Mouse (Mus musculus) CH12.LX (cell line): Measurements from ENCODE around the gene Gla. TPM values are rescaled to one million over a fixed set of nuclear protein-coding genes. Genes with fewer than 3 reads are reported as not detected.

Experiments used
- DNase-seq: peaks from one replicate; pipeline ENCODE4 v3.0.0-alpha.2; 2013; ENCODE audit errors: extremely low read depth
- H3K27ac ChIP-seq: 2 replicates; pipeline ENCODE4 v1.5.1; 2012; ENCODE audit warnings: low read depth, mild to moderate bottlenecking, control low read depth, moderate library complexity; ENCODE audit not compliant: insufficient read depth
- H3K27me3 ChIP-seq: replicated peaks from 2 replicates; pipeline ENCODE3; 2012; ENCODE audit warnings: inconsistent platforms
- H3K36me3 ChIP-seq, 2 experiments: replicated peaks in 1 of 2; 2 replicates each; pipeline versions ENCODE3 to v1.6.1; 2012; ENCODE audit warnings: inconsistent platforms in 1 of 2, low read length in 1 of 2, mild to moderate bottlenecking in 1 of 2, mixed read lengths in 1 of 2, moderate library complexity in 1 of 2; ENCODE audit not compliant: control insufficient read depth in 1 of 2, insufficient read depth in 1 of 2
- H3K4me1 ChIP-seq, 2 experiments: 2 replicates each; pipeline ENCODE4 v1.6.1; 2012; ENCODE audit warnings: inconsistent platforms in 1 of 2, moderate library complexity in 1 of 2; ENCODE audit not compliant: insufficient read depth in 2 of 2, control insufficient read depth in 1 of 2
- H3K4me2 ChIP-seq: 2 replicates; pipeline ENCODE4 v1.6.1; 2012; ENCODE audit warnings: low read depth, mild to moderate bottlenecking, control low read depth; ENCODE audit not compliant: poor library complexity, insufficient read depth, severe bottlenecking
- H3K4me3 ChIP-seq, 3 experiments: fragments of 150-350 bp in 1 of 3; sonication (generic) in 1 of 3; replicated peaks in 1 of 3; 2 replicates each; pipeline versions ENCODE3 to v1.5.1; 2011 to 2012; ENCODE audit warnings: low read depth in 2 of 3, low read length in 2 of 3, mild to moderate bottlenecking in 2 of 3, moderate library complexity in 2 of 3, control low read depth in 1 of 3, improper control_type of control experiment in 1 of 3, inconsistent platforms in 1 of 3, mixed read lengths in 1 of 3; ENCODE audit not compliant: poor library complexity in 1 of 3
- H3K79me2 ChIP-seq: replicated peaks from 2 replicates; pipeline ENCODE4 v1.6.1; 2012; ENCODE audit warnings: mild to moderate bottlenecking, moderate library complexity; ENCODE audit not compliant: control insufficient read depth, poor library complexity, insufficient read depth, severe bottlenecking; ENCODE audit errors: extremely low read depth
- H3K9ac ChIP-seq: 2 replicates; pipeline ENCODE4 v1.6.1; 2012; ENCODE audit warnings: low read depth, mild to moderate bottlenecking, control low read depth, moderate library complexity; ENCODE audit not compliant: insufficient read depth
- H3K9me3 ChIP-seq: replicated peaks from 2 replicates; pipeline ENCODE3; 2012; ENCODE audit warnings: low read length, inconsistent platforms, mixed read lengths
- CHD1 ChIP-seq: IDR thresholded peaks from 2 replicates; pipeline ENCODE4 v1.6.1; 2012; ENCODE audit warnings: low read depth, low read length, improper control_type of control experiment, inconsistent platforms
- CTCF ChIP-seq, 2 experiments: IDR thresholded peaks in 1 of 2; conservative IDR thresholded peaks in 1 of 2; 2 replicates each; pipeline ENCODE4 v1.5.1; 2011 to 2012; ENCODE audit warnings: low read depth in 2 of 2, low read length in 2 of 2, improper control_type of control experiment in 1 of 2, inconsistent platforms in 1 of 2, mild to moderate bottlenecking in 1 of 2, moderate library complexity in 1 of 2
- HCFC1 ChIP-seq: IDR thresholded peaks from 2 replicates; pipeline ENCODE4 v1.6.1; 2012; ENCODE audit warnings: low read depth, mild to moderate bottlenecking, inconsistent platforms, low read length, improper control_type of control experiment
- IRF4 ChIP-seq: IDR thresholded peaks from 2 replicates; pipeline ENCODE4 v1.6.1; 2014; ENCODE audit warnings: low read depth, mild to moderate bottlenecking, inconsistent platforms, low read length, improper control_type of control experiment
- JUN ChIP-seq: IDR thresholded peaks from 2 replicates; pipeline ENCODE4 v1.6.1; 2011; ENCODE audit warnings: low read depth, mild to moderate bottlenecking, low read length, improper control_type of control experiment, moderate library complexity; ENCODE audit not compliant: insufficient read depth
- KAT2A ChIP-seq: IDR thresholded peaks from 2 replicates; pipeline ENCODE4 v1.6.1; 2012; ENCODE audit warnings: low read length, improper control_type of control experiment, inconsistent platforms; ENCODE audit not compliant: insufficient replicate concordance
- MAFK ChIP-seq: IDR thresholded peaks from 2 replicates; pipeline ENCODE4 v1.6.1; 2011; ENCODE audit warnings: low read length, improper control_type of control experiment; ENCODE audit not compliant: insufficient replicate concordance
- MAZ ChIP-seq: IDR thresholded peaks from 2 replicates; pipeline ENCODE4 v1.6.1; 2012; ENCODE audit warnings: low read depth, mild to moderate bottlenecking, inconsistent platforms, low read length, improper control_type of control experiment, moderate library complexity
- MXI1 ChIP-seq: IDR thresholded peaks from 2 replicates; pipeline ENCODE4 v1.6.1; 2011; ENCODE audit warnings: mild to moderate bottlenecking, low read depth, low read length, improper control_type of control experiment
- PAX5 ChIP-seq: IDR thresholded peaks from 2 replicates; pipeline ENCODE4 v1.6.1; 2012; ENCODE audit warnings: low read length, inconsistent platforms, mixed read lengths
- RAD21 ChIP-seq: IDR thresholded peaks from 2 replicates; pipeline ENCODE4 v1.6.1; 2011; ENCODE audit warnings: low read depth, mild to moderate bottlenecking, low read length, improper control_type of control experiment, moderate library complexity
- RCOR1 ChIP-seq: conservative IDR thresholded peaks from 2 replicates; pipeline ENCODE4 v1.6.1; 2012; ENCODE audit warnings: low read depth, mild to moderate bottlenecking, inconsistent platforms, low read length, improper control_type of control experiment
- SMC3 ChIP-seq: IDR thresholded peaks from 2 replicates; pipeline ENCODE4 v1.6.1; 2011; ENCODE audit warnings: low read depth, low read length, improper control_type of control experiment
- USF2 ChIP-seq: conservative IDR thresholded peaks from 2 replicates; pipeline ENCODE4 v1.6.1; 2011; ENCODE audit warnings: low read depth, low read length, improper control_type of control experiment
- dilution Hi-C: fragments of 300-500 bp; cut with MboI; formaldehyde crosslinking; loops from 2 replicates; pipeline ENCODE4 v1.14.3; 2020; ENCODE audit warnings: low sequenced_read_pairs; ENCODE audit not compliant: extremely low pct_unique_long_range_greater_than_20kb, extremely low pct_ligation_motif_present
- in situ Hi-C: fragments of 300-500 bp; cut with MboI; formaldehyde crosslinking; loops from 3 replicates; pipeline ENCODE4 v1.14.3; 2019; ENCODE audit warnings: low sequenced_read_pairs, low pct_ligation_motif_present, low pct_unique_long_range_greater_than_20kb, mixed read lengths
- polyA plus RNA-seq: library from polyadenylated mRNA; unstranded; fragments of >175 nt; gene quantifications from 2 replicates; pipeline ENCODE4 v1.2.1, GENCODE M21; 2012; ENCODE audit warnings: low read depth; ENCODE audit not compliant: insufficient read length
- total RNA-seq, 2 experiments: library from RNA; depleted of rRNA; stranded (reverse); fragments of 300-350 nt in 1 of 2; fragments of >200 nt in 1 of 2; gene quantifications; 2 replicates each; pipeline ENCODE4 v1.2.3; 2012 to 2014

Gene Gla
- total and polyA plus RNA-seq, 3 experiments = 6.1 to 9.1 (median 8.6) TPM

DNA sequence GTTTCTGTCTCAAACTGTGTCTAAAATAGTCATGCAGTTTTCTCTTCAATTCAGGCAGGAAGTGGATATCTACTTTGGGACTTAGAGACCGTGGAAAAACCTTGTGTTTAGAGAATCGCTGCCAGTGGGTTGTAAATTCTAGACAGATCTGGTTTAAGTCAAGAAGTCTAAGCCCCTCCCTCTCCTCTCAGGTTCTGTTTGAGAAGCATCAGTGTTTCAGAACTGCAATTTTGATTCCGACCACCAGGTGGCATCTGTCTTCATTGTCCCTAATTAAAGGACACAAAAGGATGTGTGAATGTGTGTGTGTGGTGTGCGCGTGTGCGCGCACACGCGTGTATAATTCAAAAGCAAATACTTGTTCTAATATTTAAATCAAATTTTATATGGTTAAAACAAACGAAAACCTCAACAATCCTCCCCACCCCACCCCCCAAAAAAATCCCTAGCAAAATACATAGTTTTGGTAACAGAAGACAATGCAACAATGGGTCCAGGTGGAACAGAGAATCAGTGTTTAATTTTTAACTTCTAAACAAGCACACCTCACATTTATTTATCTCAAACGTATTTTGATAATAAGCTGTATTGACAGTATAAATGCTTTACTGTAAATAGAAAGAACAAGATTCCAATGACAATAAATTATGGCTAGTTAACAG, 47.2 kb upstream of the Gla start:
- H3K9me3 ChIP-seq = no peaks in the 10 kb centered on the region
- H3K4me2 ChIP-seq = no peak overlapping the region; the same call in 1 of the 2 replicates
- dilution Hi-C loops = no loop called here
- H3K79me2 ChIP-seq = no peaks in the 10 kb centered on the region
- TF ChIP-seq RAD21 (peak; percentile 28), JUN (no peak), CTCF (conservative IDR thresholded peaks at IDR 0.05 in 1 of 2, IDR thresholded peaks at IDR 0.05 in 1 of 2; ENCODE audit: low read depth in 2 of 2, low read length in 2 of 2) (peak; percentile 43 to 63), RCOR1 (no peak), MAFK (no peak), USF2 (no peak), HCFC1 (no peak), CHD1 (no peak), MAZ (no peak), IRF4 (no peak), SMC3 (peak; percentile 55), PAX5 (no peak), MXI1 (no peak)
- TF ChIP-seq, all 38 proteins: peak for 3
- peak; percentile 71 for DNase-seq
- Histone ChIP-seq H3K27me3 (no peaks in the 10 kb centered on the region), H3K27ac (no peak overlapping the region), H3K9ac (no peak overlapping the region), H3K4me3 (no peak overlapping the region), H3K4me1 (no peaks in the 10 kb centered on the region), H3K36me3 (no peaks in the 10 kb centered on the region)
- in situ Hi-C loops = loop anchor here (25.0 kb wide), 1 partner anchor 264 kb away; no protein-coding TSS in a partner anchor

GRCm38 (mm10) chrX:134647421-134647820, 46.5 kb upstream of the Gla start:
- H3K9ac ChIP-seq = no peak overlapping the region
- no peaks in the 10 kb centered on the region for H3K36me3 ChIP-seq
- H3K4me3 ChIP-seq = no peak overlapping the region
- no peaks in the 10 kb centered on the region for H3K27me3 ChIP-seq
- dilution Hi-C loops (no loop called here), in situ Hi-C loops (loop anchor here (25.0 kb wide), 1 partner anchor 265 kb away; no protein-coding TSS in a partner anchor)
- no peak for DNase-seq
- H3K4me2 ChIP-seq = no peak overlapping the region
- no peak overlapping the region for H3K27ac ChIP-seq
- H3K79me2 ChIP-seq = no peaks in the 10 kb centered on the region
- no peaks in the 10 kb centered on the region for H3K4me1 ChIP-seq
- TF ChIP-seq MXI1 (no peak), KAT2A (no peak)
- H3K9me3 ChIP-seq = no peaks in the 10 kb centered on the region
